In the genomic region with DNA sequence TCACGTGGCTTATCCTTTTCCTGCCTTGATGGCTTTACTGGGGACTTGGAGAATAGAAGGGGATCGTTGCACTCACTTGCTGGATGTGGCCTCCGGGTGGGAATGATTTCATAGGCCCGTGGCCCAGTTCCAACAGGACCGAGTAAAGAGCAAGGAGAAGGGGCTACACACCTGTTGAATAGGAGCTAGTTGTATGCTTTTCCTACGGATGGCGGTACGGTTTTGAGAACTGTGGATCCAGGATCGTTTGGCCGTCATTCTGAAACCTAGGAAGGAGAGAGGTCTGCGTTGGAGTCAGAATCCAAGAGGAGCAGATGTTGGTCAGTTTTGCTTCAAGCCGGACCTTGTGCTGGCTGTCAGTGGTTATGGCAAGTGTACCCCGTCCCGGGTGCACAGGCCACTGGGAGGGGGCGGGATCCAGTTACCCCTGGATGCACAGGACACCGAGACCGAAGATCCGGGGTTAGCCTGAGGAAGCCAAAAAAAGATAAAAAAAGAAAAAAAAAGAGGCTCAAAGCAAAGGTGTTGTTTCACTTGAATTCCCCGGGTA, we compare ENCODE assay signal across 14 mouse cellular contexts. TPM values are rescaled to one million over a fixed set of nuclear protein-coding genes. Genes with fewer than 3 reads are reported as not detected.
"Had no signal": no experiment of that assay in that cellular context is flagged by ENCODE, and none has a peak within 500 bp of the region (broad histone marks: within the 10 kb centered on the region; RNA-seq: fewer than 3 reads in every experiment).

No protein-coding gene starts in this region.

- DNase-seq: kidney, postnatal 25 days; layer of hippocampus, postnatal 36 days; liver, embryonic 13.5 days; lung, adult 2 months; lung, postnatal 14 days; lung, postnatal 4 days; retina, postnatal 1 day; right cerebral cortex, postnatal 25 days; spleen, adult 18-20 months; thymus, postnatal 25 days had no signal

RNA-seq across cellular contexts. Expression of a gene that starts 27.4 kb away (rescaled TPM):
- total RNA-seq: monocyte, adult 5-6 weeks; neutrophil, adult 5-6 weeks had no signal

RNA-seq across cellular contexts. Expression of a gene that starts 41.3 kb away (rescaled TPM):
- total RNA-seq: liver, adult 2 months; megakaryocyte progenitor cell, adult 5-6 weeks; monocyte, adult 5-6 weeks; neutrophil, adult 5-6 weeks had no signal
